Mouse (Mus musculus) monocyte, adult 5-6 weeks (primary cell): ENCODE results near the gene Actr3b. TPM values are rescaled to one million over a fixed set of nuclear protein-coding genes. Genes with fewer than 3 reads are reported as not detected.
A peak's percentile ranks its signal among the peaks of the same experiment; 100 is the strongest.
"Not testable (repeated sequence)": the region's sequence is repeated elsewhere in the genome, so short reads cannot be mapped to it uniquely, and the experiment has no call there.

Experiments used
- ATAC-seq: fragments of 153-309, 156-312 bp; replicated peaks from 2 replicates; pipeline ENCODE4 v1.8.0; 2017; ENCODE audit warnings: mild to moderate bottlenecking; ENCODE audit not compliant: low TSS enrichment, insufficient number of reproducible peaks, severe bottlenecking, poor library complexity, low FRiP score
- total RNA-seq: library from RNA; stranded (forward); fragments of 200-1000, 200-491, 200-594 nt; gene quantifications from 3 replicates; pipeline ENCODE4 v1.2.3, GENCODE M21; 2017

The Actr3b gene
- total RNA-seq = not detected in 3 replicates

DNA sequence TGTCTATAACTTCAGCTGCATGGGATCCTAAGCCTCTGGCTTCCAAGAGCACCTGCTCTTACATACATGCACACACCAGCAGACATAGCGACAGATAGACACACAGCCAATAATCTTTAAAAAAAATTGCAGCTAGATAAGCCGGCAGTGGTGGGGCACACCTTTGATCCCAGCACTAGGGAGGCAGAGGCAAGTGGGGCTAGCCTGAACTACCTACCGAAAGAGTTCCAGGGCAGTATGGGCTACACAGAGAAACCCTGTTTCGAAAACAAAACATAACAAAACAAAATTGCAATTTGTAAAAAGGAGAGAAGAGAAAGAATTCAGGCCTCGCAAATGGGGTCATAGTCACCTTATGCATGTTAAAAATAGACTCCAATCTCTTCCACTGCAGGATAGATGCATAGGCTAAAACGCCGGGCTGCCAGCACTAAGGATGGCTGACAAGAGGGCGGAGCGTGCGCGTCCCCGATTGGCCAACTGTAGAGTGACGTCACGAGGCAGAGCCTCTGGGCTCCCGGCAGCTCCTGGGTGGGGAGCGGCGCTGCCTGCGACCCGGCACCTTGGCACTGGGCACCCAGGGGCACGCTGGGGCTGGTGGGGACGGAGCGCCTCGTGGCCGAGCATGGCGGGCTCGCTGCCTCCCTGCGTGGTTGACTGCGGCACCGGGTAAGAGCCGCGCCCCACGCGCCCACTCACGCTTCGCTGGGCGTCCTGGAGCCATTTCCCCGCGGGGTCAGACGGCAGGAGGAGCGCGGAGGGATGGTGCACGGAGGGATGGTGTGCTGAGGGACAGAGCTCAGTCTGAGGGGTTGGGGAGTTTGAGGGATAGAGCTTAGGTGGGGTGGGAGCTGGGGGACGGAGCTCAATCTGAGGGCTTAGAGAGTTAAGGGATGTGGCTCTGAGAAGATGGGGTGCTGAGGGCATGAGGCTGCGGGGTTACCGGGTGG is at the start of gene Actr3b:
Actr3b (plus strand) TSS at position 538 of the 950 bp plus-strand sequence.
- ATAC-seq = peak; percentile 85

DNA sequence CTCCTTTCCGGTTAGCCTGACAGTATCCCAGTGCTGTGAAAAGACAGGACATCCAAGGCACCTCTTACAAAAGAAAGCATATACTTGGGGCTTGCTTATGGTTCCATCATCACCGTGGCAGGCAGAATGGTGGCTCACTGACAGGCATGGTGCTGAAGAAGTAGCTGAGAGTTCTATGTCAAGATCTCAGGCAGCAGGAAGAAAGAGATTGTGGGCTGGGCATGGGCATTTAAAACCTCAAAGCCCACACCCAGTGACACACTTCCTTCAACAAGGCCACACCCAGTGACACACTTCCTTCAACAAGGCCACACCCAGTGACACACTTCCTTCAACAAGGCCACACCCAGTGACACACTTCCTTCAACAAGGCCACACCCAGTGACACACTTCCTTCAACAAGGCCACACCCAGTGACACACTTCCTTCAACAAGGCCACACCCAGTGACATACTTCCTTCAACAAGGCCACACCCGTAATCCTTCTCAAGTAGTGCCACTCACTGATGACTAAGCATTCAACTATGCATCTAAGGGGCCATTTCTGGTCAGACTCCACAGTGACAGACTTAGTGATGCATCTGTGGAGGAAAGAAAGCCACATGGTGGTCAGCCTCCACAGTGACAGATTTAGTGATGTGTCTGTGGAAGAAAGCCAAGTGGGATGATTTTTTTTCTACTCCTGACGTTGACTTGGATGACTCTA is 46.6 kb upstream of the Actr3b start:
- ATAC-seq = peak; percentile 79

DNA sequence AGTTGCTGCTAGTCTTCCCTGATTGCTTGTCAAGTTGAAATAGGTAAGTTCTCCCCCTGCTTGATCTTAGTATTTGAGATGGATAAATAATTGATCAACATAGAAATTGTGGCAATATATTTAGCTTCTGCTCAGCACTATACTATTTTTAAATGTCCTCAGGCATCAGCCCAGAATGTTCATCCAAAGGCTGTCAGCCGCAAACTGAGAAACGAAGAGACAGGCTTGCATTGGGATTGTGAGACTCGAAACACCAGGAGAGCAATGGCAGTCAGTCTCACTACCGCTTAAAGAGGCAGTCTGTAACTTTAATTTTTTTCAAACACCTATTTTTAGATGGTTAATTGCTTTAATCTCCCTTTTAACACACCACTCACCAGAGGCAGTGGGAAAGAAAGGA is 40.4 kb upstream of the Actr3b start:
- no peak for ATAC-seq

DNA sequence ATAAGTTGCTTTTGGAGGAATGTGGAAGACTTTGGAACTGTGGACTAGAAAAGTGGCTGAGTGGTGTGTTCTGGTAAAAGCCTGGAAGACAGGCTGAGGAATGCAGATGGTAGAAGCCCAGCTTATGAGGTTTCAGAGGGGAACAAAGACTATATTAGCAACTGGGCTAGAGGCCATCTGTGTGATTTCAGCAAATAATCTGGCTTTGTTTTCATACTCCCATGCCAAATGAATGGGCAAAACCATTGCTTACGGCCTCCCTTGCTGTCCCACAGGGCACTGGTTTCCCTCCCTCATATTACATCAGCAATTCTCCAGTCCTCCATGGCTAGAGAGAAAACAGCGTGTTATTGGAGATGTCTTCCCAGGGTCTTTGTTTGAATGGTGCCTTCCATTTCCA is 36.8 kb upstream of the Actr3b start:
- ATAC-seq = no peak

DNA sequence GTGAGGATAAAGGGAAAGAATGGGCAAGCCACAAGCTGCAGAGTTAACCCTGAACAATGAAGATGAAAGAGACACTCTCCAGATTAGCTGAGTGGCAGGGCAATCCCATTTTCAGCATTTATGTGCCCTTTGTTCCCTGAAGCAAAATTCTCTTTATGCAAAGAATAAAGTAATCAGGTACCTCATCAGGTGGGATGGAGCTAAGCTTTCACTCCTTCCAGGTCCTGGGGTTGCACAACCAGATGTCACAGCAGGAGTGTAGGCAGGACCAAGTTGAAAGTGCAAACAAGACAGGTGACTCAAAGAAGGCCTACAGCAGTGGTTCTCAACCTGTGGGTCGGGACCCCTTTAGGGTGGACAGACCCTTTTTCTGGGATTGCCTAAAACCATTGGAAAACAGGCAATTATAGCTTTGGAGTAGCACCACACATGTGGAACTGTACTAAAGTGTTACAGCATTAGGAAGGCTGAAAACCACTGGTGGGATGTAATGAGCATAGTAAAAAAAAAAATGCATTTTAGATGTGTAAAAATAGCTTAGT is 35.6 kb upstream of the Actr3b start:
- ATAC-seq = no peak

DNA sequence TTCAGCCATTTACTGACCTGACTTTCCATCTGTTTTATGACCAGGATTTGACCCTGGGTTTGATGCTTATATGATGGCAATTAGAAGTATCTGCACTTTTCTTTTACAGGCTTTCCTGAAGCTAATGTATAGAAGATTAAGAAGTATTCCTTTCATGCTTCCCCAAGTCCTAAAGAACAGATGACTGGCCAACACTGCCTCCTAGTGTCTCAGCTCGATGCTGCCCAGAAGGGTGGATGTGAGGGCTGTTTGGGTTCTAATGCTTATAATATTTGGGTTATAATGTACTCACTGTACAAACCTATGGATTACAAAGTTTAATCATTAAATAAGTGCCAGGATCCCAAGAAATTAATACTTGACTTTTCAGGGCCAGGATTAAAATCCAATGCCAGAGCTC is 25.5 kb upstream of the Actr3b start:
- ATAC-seq = no peak

DNA sequence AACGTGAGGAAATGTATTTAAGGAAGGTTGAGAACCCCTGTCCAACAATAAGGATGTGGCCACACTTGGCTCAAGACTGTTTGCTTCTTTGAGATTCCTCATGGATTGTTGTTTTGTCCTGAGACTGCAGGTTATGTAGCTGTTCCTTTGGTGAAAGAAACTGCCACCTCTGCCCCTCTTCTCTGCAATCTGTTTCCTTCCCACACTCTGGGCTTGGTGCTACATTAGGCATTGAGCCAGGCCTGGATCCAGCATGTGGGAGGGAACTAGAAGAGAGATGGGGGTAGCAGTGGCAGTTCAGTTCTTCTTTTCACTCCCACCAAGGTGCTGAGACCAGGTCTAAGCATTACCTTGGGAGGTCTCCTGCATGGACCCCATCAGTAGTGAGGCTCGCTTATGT is 23.9 kb upstream of the Actr3b start:
- no peak for ATAC-seq

DNA sequence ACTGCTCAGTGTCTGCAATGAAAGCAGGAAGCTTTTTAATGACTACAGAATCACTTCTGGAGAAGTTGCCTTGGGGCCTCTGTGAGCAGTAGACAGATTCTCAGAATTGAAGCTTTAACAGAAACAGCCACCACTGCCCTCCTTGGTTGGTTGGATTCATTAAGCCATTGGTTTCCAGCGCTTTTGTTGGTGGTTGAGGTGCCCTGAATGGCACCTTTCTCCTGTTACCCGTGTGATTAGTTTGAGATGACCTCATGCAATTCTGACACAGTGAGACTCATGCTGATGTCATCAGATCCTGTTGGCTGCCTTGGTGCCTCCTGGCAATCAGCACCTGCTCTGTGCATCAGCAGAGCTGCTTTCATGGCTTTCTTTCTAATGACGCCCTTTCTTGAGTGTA is 21.3 kb upstream of the Actr3b start:
- ATAC-seq = no peak

DNA sequence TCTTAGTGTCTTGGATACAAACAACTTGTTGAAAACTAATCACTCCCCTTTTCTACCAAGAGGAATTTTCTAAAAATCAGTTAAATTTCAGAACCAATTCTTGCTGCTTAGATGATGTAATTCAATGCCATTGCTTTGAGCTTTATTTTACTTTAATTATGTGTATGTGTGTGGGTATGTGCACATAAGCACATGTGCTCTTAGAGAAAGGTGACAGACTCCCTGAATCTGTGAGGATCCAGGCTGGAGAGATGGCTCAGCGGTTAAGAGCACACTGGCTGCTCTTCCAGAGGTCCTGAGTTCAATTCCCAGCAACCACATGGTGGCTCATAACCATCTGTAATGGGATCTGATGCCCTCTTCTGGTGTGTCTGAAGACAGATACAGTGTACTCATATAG is 20.9 kb upstream of the Actr3b start:
- not testable (repeated sequence) for ATAC-seq

DNA sequence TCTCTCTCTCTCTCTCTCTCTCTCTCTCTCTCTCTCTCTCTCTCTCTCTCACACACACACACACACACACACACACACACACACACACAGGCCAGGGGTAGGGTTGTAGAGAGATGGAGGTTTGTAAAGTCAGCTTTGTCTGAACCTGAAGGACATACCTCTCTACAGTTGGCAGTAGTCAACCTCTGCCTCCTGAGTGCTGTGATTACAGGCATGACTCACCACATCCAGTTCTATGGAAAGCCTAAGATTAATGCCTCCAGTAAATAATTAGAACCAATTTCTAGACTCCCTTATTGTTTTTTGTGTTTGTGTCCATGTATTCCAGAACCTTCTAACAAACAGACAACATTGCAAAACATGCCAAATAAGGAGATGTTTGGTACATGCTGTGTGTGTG is 11.9 kb upstream of the Actr3b start:
- ATAC-seq = no peak

DNA sequence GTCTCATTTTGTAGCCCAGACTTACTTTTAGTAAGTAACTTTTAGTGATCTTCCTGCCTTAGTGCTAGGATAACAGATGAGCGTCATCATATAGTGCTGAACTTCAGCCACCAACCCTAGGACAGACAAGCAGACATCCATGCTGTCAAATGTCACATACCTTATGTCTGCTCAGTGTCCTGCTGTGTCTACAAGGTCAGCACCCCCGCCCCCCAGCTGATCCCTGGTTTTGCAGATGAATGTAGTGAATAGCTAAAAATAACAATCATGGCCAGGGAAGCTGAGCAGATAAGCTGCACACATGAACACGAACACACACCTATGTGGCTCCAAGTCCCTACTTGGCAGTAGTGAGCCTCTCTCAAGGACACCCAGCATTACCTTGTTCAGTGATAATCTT is 11.2 kb upstream of the Actr3b start:
- ATAC-seq = no peak

DNA sequence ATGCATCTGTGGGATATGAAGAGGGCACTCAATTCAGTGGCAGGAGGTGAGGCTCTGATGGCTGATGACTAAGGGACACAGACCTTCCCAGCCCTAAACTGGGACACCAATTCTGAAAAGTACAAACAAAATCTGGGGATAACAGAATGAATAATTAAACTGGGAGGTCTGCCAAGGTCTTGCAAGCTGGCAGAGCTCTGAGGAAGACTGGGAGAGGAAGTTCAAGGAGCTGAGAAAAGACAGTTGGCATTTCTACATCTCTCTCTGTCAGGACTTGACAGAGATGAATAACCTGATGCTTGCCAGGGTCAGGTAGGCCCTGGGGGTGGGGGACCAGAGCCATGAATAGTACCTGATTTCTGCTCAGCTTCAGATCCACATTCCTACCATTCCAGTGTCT is 8.2 kb upstream of the Actr3b start:
- no peak for ATAC-seq

DNA sequence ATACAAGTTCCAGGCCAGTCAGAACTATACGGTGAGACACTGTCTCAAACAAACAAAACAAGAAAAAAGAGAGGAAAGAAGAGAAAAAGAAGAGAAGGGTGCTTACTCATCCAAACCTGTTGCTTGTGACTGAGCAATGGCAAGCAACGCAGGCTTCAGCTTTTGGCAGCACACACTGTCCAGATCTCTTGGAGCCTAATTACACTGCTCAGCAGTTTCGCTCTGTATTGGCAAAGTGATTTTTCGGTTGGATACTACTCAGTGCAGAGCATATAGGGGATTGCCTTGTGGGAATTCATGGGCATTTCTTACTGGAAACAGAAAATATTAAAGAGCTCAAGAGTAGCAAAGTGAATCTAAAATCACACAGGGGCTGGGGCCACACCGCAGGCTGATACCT is 6.9 kb upstream of the Actr3b start:
- no peak for ATAC-seq

DNA sequence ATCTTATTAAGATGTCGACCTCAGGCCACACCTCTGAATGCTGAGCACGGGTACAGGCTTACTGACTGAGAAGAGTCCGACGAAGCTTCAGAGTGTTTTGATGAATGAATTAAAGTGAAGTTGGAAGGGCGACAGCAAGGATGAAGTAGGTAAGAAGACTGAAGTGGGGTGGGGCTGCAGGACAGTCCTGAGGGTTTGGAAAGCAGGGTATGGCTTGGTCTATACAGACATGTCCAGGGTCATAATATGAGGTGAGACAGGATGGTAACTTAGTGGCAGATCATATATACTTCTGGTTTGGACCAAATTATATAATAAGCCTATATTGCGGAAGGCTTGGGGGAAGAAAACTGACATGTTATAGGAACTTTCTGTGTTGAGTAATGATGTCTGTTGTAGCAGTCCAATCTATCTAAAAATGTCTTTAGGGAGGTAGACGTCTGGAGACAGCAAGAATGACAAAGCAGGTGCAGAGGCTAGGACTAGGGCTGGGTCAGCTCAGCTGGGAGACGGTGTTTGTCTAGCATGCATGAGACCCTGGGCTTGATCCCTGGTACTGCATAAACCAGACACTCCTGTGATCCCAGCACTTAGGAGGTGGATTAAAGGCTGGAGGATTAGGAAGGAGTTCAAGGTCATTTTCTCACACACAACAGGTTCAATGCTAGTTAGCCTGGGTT is 6.1 kb upstream of the Actr3b start:
- ATAC-seq = no peak

DNA sequence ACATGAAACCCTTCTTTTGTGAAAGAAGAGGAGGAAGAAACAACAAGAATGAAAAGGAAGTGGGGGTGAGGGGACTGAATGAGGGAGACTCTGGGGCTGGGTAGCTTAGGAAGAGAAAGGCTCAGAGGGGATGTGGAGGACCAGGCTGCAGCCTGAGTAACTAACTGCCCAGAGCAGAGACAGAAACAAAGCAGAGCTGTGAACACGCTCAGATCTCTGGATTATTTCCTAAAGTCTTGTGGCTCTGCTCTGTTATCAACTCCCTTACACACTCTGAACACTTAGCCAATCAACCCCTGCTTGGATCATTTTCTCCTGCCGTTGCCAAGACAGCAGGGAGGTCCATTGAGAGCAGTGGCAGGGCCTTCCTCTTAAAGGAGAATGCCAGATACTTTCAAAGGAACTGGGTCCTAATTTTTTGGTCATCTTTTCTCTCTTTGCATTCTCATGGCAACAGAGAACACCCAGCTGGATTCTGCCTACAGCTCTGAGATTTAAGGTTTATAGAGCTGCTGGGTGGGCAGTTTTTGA is 5.5 kb upstream of the Actr3b start:
- no peak for ATAC-seq

DNA sequence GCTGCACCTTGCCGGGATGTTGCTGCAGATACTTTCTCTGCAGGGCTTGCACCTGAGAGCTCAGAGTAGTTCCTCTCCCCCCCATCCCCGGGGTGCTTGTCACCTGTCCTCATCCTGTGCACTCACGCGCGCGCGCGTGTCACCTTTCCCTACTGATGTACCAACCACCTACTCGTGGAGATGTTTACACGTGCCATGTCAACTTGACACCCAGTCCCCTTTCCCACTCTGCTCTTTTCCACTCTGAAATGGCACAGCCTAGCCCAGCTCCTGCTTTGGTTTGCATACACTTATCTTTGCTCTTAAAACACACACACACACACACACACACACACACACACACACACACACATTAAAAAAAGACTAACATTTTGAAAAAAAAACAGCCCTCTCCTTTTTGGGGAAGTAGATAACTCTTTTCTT is 624 bp downstream of the Actr3b start:
- 0 out of 2 replicates have a peak, but pooled peaks have one; percentile 5 for ATAC-seq

DNA sequence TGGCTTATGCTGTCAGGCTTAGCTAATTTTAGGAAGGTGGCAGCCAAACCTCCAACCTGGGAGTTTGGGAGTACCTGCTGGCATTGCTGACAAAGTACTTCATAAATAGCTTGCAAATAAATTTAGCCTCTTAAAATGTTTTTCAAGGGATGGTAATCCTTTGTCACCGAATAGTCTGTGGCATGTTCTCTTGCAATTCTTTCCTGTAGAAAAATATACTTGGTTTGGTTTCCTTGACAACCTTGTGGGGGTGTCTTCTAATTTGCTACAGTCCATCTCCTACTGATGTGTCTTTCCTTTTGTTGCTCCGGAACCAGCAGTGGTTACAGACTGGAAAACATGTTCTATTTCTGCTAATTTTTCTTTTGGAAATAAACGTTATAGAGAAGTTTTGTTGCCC is 1.1 kb downstream of the Actr3b start:
- ATAC-seq = no peak

DNA sequence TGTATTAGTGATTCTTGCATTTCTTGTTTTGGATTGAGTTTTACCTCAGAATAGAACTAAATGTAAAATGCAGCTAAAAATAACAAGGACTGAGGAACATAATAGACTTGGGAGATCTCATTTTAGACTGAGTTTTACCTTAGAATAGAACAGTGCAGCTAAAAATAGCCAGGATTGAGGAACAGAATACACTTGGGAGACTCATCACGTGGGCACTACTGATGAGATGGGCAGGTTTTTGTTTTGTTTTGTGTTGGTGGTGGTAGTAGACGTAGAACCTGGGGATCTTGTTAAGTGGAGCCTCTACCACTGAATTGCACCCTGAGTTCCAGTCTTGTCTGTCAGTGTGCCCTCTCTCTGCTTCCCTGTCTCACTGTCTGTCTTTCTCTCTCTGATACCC is 2.1 kb downstream of the Actr3b start:
- no peak for ATAC-seq

DNA sequence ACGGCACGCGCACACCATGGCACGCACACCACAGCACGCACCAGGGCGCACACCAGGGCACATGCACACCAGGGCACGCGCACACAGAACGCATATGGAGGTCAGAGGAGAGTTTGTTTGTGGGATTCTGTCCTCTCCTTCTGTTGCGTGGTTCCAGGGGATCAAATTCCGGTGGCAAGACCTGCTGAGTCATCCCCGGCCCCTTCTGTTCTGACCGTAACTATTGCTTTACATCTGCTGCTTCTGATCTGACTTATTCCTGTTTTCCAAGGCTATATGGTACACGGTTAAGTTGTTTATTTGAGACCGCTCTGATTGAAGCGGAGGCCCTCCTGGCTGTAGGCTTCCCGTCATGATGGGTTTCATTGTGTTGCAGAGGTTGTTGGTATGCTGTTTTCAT is 9.2 kb downstream of the Actr3b start:
- no peak for ATAC-seq
